In the genomic region with DNA sequence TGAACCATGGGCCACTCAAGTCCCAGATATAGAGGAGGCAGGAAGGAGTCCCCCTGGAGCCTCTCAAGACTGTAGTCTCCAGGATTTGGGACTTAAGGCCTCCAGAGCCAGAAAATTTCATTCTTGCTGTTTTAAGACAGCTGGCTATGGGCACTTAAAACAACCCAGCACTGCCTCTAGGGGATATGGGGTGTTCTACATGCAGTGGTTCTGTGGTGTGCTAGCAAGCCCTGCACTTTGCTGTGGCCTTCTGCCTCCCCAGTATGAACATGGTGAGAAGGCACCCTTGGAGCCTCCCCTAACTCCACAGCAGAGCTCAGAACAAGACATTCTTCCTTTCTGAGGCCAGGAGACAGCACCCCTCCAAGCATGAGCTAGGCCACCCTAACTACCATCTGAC, we compare ENCODE assay signal across 10 mouse cellular contexts. TPM values are rescaled to one million over a fixed set of nuclear protein-coding genes. Genes with fewer than 3 reads are reported as not detected.
DNase-seq lines count a peak whose midpoint lies in the region; ATAC-seq and TF ChIP-seq lines count a peak whose summit lies in the region.
"Not testable (repeated sequence)": the region's sequence is repeated elsewhere in the genome, so short reads cannot be mapped to it uniquely, and the experiment has no call there.
"Had no signal": no experiment of that assay in that cellular context is flagged by ENCODE, and none has a peak within 500 bp of the region (broad histone marks: within the 10 kb centered on the region; RNA-seq: fewer than 3 reads in every experiment).

No protein-coding gene starts in this region.

- H3K9me3 ChIP-seq in forebrain, postnatal 0 days (ENCODE audit: low read length); limb, embryonic 15.5 days: not testable (repeated sequence)

- 0 out of 2 replicates have a peak, but pooled peaks have one; percentile 8 for TF ChIP-seq CTCF in forebrain, postnatal 0 days (IDR thresholded peaks at IDR 0.05; ENCODE audit: low read depth)

- 0 out of 2 replicates have a peak, but pooled peaks have one; percentile 54 for ATAC-seq in common myeloid progenitor, adult 5-6 weeks (replicated peaks; ENCODE audit: low read depth, poor library complexity, severe bottlenecking)
- not testable (repeated sequence) for ATAC-seq in forebrain, postnatal 0 days
- ATAC-seq in limb, embryonic 15.5 days (ENCODE audit: insufficient number of reproducible peaks, low FRiP score, low TSS enrichment, low read depth): 0 out of 2 replicates have a peak, but pooled peaks have one; percentile 44
- ATAC-seq in megakaryocyte progenitor cell, adult 5-6 weeks (replicated peaks; ENCODE audit: poor library complexity): peak; percentile 70

- not testable (repeated sequence) for H3K36me3 ChIP-seq in forebrain, postnatal 0 days (ENCODE audit: insufficient read depth); limb, embryonic 15.5 days

- H3K4me2 ChIP-seq in forebrain, postnatal 0 days (ENCODE audit: low read depth); limb, embryonic 15.5 days: not testable (repeated sequence)

- H3K27ac ChIP-seq in forebrain, postnatal 0 days (ENCODE audit: low read depth, low read length); limb, embryonic 15.5 days: not testable (repeated sequence)

- not testable (repeated sequence) for H3K4me3 ChIP-seq in forebrain, postnatal 0 days (ENCODE audit: low read depth, low read length); limb, embryonic 15.5 days

- not testable (repeated sequence) for H3K27me3 ChIP-seq in forebrain, postnatal 0 days (ENCODE audit: insufficient read depth, low read length); limb, embryonic 15.5 days

- not testable (repeated sequence) for H3K4me1 ChIP-seq in forebrain, postnatal 0 days (ENCODE audit: insufficient read depth); limb, embryonic 15.5 days

- DNase-seq in forebrain, postnatal 0 days: not testable (repeated sequence)

- H3K9ac ChIP-seq in forebrain, postnatal 0 days; limb, embryonic 15.5 days: not testable (repeated sequence)

RNA-seq across cellular contexts. Expression of a gene that starts 12.8 kb away (rescaled TPM):
- total RNA-seq in common myeloid progenitor, adult 5-6 weeks (2017): 64.3 and 91.5 TPM in 2 replicates
- 97.2 and 101 TPM in 2 replicates for total RNA-seq in forebrain, postnatal 0 days (2014; rRNA removed)
- polyA plus RNA-seq in forebrain, postnatal 0 days (2015; fragmentation: Nextera tagmentation; extraction: Ambion mirVana): 62.4 and 68.7 TPM in 2 replicates
- polyA plus RNA-seq in limb, embryonic 15.5 days (2015; fragmentation: Nextera tagmentation; extraction: Ambion mirVana): 7.7 and 8.9 TPM in 2 replicates
- 49.8 and 51.5 TPM in 2 replicates for total RNA-seq in megakaryocyte progenitor cell, adult 5-6 weeks (2015)
- 83.6 and 91.1 TPM in 2 replicates for total RNA-seq in megakaryocyte progenitor cell, adult 5-6 weeks (2017)
- polyA plus RNA-seq: C2C12 had no signal

RNA-seq across cellular contexts. Expression of a gene that starts 36.7 kb away (rescaled TPM):
- 0.23 TPM in 1 of 2 replicates, not detected in the other for total RNA-seq in common myeloid progenitor, adult 5-6 weeks (2017)
- 0.24 and 0.92 TPM in 2 replicates for total RNA-seq in forebrain, postnatal 0 days (2014; rRNA removed)
- 0.44 and 0.49 TPM in 2 replicates for polyA plus RNA-seq in forebrain, postnatal 0 days (2015; fragmentation: Nextera tagmentation; extraction: Ambion mirVana)
- polyA plus RNA-seq in limb, embryonic 15.5 days (2015; fragmentation: Nextera tagmentation; extraction: Ambion mirVana): 1.7 and 2.6 TPM in 2 replicates
- 0.15 and 0.54 TPM in 2 replicates for total RNA-seq in megakaryocyte progenitor cell, adult 5-6 weeks (2015)
- 0.12 and 0.34 TPM in 2 replicates for total RNA-seq in megakaryocyte progenitor cell, adult 5-6 weeks (2017)
- polyA plus RNA-seq: G1E had no signal

RNA-seq across cellular contexts. Expression of a gene that starts 49.3 kb away (rescaled TPM):
- total RNA-seq in common myeloid progenitor, adult 5-6 weeks (2017): 3.4 and 3.5 TPM in 2 replicates
- 1.6 and 1.8 TPM in 2 replicates for total RNA-seq in forebrain, postnatal 0 days (2014; rRNA removed)
- polyA plus RNA-seq in forebrain, postnatal 0 days (2015; fragmentation: Nextera tagmentation; extraction: Ambion mirVana): 0.36 and 1.4 TPM in 2 replicates
- 0.63 and 0.96 TPM in 2 replicates for polyA plus RNA-seq in limb, embryonic 15.5 days (2015; fragmentation: Nextera tagmentation; extraction: Ambion mirVana)
- 7.1 and 7.2 TPM in 2 replicates for total RNA-seq in megakaryocyte progenitor cell, adult 5-6 weeks (2015)
- total RNA-seq in megakaryocyte progenitor cell, adult 5-6 weeks (2017): 1.2 and 1.8 TPM in 2 replicates
- polyA plus RNA-seq: embryonic facial prominence, embryonic 11.5 days; forebrain, embryonic 11.5 days; forebrain, embryonic 13.5 days; forebrain, embryonic 15.5 days had no signal
